Mouse (Mus musculus): ENCODE measurements around the gene Olfr709-ps1.
"Not testable (repeated sequence)": the region's sequence is repeated elsewhere in the genome, so short reads cannot be mapped to it uniquely, and the experiment has no call there.

Gene Olfr709-ps1

DNA sequence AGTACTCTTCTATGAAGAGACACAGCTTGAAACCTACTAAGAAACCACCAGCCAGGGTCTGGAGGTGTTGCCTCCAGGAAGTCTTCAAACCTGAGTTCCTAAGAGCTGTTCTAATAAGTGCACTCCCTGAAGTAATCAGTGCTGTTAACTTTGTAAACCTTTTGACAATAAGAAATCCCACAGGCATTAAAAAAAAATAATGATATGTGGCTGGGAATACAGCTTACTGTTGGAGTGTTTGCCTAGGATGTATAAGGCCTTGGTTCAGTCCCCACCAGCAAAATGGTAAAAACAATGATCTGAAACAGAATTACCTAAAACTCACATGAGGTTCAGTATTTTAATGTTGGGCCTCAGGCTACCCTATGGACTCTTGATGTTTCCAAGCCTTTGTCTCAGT, at the start of gene Olfr709-ps1:
Gene Olfr709-ps1, minus strand, starts transcription at position 101 of the 400 bp plus-strand sequence.
- no peak for DNase-seq (ENCODE audit: low read depth, low spot score)

DNA sequence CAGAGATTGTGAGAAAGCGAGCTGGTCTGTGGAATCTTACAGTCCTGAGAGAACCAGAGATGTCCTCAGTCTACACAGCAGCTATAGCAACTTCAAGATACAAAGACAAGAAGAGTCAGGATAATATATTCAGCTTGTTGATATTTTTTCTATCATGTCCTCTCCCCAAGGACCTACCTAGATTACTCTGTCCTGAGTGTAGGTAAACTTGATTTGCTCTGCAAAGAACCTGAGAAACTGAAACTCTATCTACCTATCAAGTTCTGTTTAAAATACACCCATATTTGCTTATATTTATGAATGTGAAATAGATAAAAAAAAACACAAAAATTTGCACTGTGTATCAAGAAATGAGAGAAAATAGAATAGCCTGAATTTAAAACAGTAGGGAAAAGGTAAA, 43.3 kb upstream of the Olfr709-ps1 start, which contains the start of gene Olfr711:
Gene Olfr711, minus strand, starts transcription at position 101 of the 400 bp plus-strand sequence.
- DNase-seq (ENCODE audit: low read depth, low spot score): no peak

DNA sequence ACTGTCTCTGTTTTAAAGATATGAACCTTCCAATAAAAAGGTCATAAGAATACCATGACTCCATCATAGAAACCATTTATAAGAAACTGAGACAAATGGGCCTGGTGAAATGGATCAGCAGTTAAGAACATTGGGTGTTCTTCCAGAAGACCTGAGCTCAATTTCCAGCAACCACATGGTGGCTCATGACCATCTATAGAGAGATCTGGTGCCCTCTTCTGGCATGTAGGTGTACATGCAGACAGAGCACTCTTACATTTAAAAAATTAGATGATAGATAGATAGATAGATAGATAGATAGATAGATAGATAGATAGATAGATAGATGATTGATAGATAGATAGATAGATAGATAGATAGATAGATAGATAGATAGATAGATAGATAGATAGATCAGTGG, 35.5 kb upstream of the Olfr709-ps1 start:
- not testable (repeated sequence) for DNase-seq (ENCODE audit: low read depth, low spot score)

DNA sequence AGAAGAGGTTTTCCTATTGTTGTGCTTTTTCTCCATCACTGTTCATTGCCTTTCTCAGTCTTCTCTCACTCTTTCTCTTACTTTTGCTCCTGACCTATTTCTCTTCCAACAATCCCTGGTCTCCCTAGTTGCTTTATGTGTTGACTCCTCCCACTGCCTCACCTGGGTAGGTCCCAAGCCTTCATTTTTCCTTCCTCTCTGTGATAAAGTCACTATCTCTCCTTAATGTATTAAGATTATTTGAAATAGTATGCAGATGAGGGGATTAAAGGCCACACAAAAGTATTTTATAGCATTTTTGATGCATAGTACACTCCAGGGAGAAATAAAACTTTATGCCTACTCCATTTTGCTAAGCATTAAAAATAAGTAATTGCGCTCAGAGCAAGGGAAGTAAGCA, 31.8 kb upstream of the Olfr709-ps1 start, which contains the start of gene Olfr6:
Gene Olfr6, minus strand, starts transcription at position 101 of the 400 bp plus-strand sequence.
- no peak for DNase-seq (ENCODE audit: low read depth, low spot score)

DNA sequence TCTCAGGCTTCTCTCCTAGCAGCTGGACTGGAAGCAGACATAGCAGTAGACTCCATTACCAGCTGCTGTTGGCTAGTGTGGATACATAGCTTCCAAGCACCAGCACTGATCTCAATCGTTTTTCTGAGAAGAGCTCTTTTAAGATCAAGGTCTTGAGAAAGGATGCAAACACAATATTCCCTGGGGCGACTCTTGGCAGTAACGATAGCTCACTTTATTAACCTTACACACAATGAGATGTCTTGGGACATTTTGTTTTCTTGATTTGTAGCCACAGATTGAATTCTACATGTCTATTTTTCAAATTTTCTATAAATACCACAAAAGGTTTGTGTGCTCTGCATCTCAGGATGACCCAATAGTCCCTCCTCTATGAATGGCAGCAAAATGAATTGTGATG, 16.2 kb upstream of the Olfr709-ps1 start, which contains the start of gene Olfr710:
Gene Olfr710, minus strand, starts transcription at position 101 of the 400 bp plus-strand sequence.
- no peak for DNase-seq (ENCODE audit: low read depth, low spot score)

DNA sequence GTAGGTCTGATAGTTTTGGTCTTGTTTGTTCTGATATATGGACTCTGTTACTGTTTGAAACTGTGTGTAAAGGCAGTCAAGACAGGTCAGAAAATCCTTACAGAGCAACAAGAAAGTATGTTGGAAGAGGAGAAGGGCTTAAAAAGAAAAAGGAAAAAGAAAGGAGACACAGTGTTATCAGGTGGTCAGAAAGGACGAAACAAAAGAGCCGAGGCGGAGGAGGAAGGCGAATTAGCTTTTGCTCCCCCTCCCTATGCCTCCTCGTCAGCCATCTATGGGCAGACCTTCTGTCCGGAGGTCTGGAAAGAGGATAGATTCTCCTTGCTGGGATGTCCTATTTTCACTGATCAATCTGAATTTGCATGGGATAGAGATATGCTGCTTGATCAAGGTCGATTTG, 11.1 kb downstream of the Olfr709-ps1 start:
- DNase-seq (ENCODE audit: low read depth, low spot score): not testable (repeated sequence)

DNA sequence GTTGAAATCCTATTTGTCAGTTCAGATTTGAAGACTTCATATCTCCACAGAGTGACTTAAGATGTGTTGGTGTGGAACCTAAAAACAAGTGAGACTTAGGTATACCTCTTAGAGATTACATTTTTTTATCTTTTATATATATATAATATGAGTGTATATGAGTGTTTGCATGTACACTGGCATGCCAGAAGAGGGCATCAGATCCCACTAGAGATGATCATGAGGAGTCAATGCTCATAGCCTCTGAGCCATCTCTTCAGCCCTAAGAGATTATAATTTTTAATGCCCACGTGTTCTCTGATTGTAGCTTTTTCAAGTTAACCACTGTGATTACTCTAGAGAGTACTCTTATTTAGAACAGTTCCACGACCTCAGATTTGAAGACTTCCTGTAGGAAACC, 24.3 kb downstream of the Olfr709-ps1 start, which contains the start of gene Olfr1532-ps1:
Gene Olfr1532-ps1, plus strand, starts transcription at position 326 of the 400 bp plus-strand sequence.
- DNase-seq (ENCODE audit: low read depth, low spot score): no peak

DNA sequence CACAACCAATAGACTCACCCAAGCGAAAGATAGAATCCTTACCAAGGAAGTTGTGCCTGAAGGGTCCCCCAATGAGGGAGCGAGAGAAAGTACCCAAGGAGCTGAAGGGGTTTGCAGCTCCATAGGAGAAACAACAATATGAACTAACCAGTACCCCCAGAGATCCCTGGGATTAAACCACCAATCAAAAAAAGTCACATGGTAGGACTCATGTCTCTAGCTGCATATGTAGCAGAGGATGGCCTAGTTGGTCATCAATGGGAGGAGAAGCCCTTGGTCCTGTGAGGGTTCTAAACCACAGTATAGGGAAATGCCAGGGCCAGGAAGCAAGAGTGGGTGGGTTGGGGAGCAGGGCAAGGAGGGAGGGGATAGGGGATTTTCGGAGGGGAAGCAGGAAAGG, 30.9 kb downstream of the Olfr709-ps1 start, which contains the start of gene Olfr707:
Gene Olfr707, minus strand, starts transcription at position 101 of the 400 bp plus-strand sequence.
- not testable (repeated sequence) for DNase-seq (ENCODE audit: low read depth, low spot score)

DNA sequence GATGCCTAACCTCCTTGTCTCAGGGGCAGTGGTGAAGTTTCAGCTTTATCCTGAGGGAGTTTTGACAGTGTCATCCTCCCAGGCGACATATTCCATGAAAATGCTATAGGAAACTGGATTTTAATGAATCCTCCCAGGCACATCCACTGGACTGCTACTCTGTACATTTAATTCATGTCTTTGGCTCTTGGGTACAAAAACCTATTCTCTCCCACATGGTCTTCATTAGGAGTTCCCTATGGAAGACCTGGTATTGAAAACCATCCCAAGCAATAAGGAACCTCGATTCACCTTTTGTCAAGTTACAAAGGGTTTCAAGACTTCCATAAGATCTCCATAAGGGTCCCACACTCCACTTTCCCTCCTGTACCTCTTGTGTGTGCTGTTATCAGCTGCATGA, 44.0 kb downstream of the Olfr709-ps1 start, which contains the start of gene Olfr706:
Gene Olfr706, minus strand, starts transcription at position 101 of the 400 bp plus-strand sequence.
- no peak for DNase-seq (ENCODE audit: low read depth, low spot score)

DNA sequence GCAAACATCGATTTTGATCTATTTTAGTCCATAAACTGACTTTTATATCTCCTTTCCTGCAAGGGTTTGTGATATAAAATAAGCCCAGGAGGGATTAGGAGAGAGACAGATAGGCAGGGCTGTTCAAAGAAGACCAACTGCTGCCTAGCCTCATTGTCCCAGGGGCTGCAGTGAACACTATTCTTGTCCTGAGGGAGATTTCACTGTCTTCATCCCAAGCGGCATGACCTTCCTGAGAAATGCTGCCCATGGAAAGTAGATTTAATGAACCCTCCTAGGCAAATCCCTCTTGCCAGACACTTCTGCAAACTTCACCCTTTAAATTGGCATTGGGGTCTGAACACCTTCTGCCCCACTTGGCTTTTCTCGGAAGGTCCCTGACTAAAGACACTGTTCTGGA, 55.2 kb downstream of the Olfr709-ps1 start, which contains the start of gene Olfr705:
Gene Olfr705, minus strand, starts transcription at position 101 of the 400 bp plus-strand sequence.
- no peak for DNase-seq (ENCODE audit: low read depth, low spot score)

Data from brain, embryonic 18.5 days (tissue).